Mouse (Mus musculus): ENCODE results near the gene Bmp2k.

- TF ChIP-seq CTCF (IDR thresholded peaks at IDR 0.05; ENCODE audit: insufficient read depth, low read length) (no peak), POLR2A (IDR thresholded peaks at IDR 0.05; ENCODE audit: borderline replicate concordance, extremely low read depth, low read depth, low read length) (no peak)
These were observed 3.7 kb downstream of the Bmp2k start for GRCm38 (mm10) chr5:97001153-97001552.
